Mouse (Mus musculus) c-Kit-negative CD71-positive TER-119-positive erythroid progenitor cells, embryonic 14.5 days (primary cell): ENCODE results near the gene Cdc45.

Source experiments
- DNase-seq: peaks from one replicate; pipeline ENCODE4 v3.0.0-alpha.2; 2013; ENCODE audit warnings: low read depth, low spot score

Gene Cdc45

GRCm38 (mm10) chr16:18730640-18731039 is 81.1 kb downstream of the Cdc45 start:
- DNase-seq, result no peak
